In genomic region chr17:68103346-68103745, GRCm38 (mm10) we compare ENCODE assay signal across 13 mouse cellular contexts.
DNase-seq lines count a peak whose midpoint lies in the region; ATAC-seq and TF ChIP-seq lines count a peak whose summit lies in the region.
"Had no signal": no experiment of that assay in that cellular context is flagged by ENCODE, and none has a peak within 500 bp of the region (broad histone marks: within the 10 kb centered on the region; RNA-seq: fewer than 3 reads in every experiment).

No protein-coding gene starts in this region.

- TF ChIP-seq EP300 in stomach, postnatal 0 days (optimal IDR thresholded peaks at IDR 0.05), result no peak

- H3K27ac ChIP-seq in intestine, embryonic 16.5 days (ENCODE audit: low read length), result no peak overlapping the region; the same call in 1 of the 2 replicates
- H3K27ac ChIP-seq in lung, embryonic 15.5 days, result peak overlapping the region; percentile 58
- H3K27ac ChIP-seq in stomach, postnatal 0 days (replicated peaks), result no peak overlapping the region
- H3K27ac ChIP-seq: limb, embryonic 15.5 days; midbrain, embryonic 12.5 days; neural tube, embryonic 12.5 days had no signal

- no peak for TF ChIP-seq CTCF in stomach, postnatal 0 days (IDR thresholded peaks at IDR 0.05; ENCODE audit: low read depth)

- H3K9me3 ChIP-seq in intestine, embryonic 16.5 days (ENCODE audit: control insufficient read depth, low read length), result no peaks in the 10 kb centered on the region
- no peaks in the 10 kb centered on the region for H3K9me3 ChIP-seq in lung, embryonic 15.5 days
- no peaks in the 10 kb centered on the region for H3K9me3 ChIP-seq in stomach, postnatal 0 days (ENCODE audit: control insufficient read depth, low read length)
- H3K9me3 ChIP-seq: limb, embryonic 15.5 days; midbrain, embryonic 12.5 days; neural tube, embryonic 12.5 days had no signal

- DNase-seq in retina, postnatal 1 day, result peak; percentile 7
- no peak for DNase-seq in retina, embryonic 14.5 days (ENCODE audit: low spot score)
- peak; percentile 17 for DNase-seq in stomach, postnatal 0 days (ENCODE audit: low spot score)
- no peak for DNase-seq in right cerebral cortex, adult 2 months (ENCODE audit: low spot score in 2 of 2)
- no peak for DNase-seq in cerebellum, adult 11 months
- DNase-seq: embryo, embryonic 11 days; thymus, postnatal 25 days had no signal

- H3K4me3 ChIP-seq in intestine, embryonic 16.5 days (ENCODE audit: low read length), result no peak overlapping the region
- H3K4me3 ChIP-seq in lung, embryonic 15.5 days, result no peak overlapping the region
- no peak overlapping the region for H3K4me3 ChIP-seq in stomach, postnatal 0 days (ENCODE audit: low read depth, low read length)
- H3K4me3 ChIP-seq: limb, embryonic 15.5 days; midbrain, embryonic 12.5 days; neural tube, embryonic 12.5 days had no signal

- H3K36me3 ChIP-seq in intestine, embryonic 16.5 days (ENCODE audit: control insufficient read depth, insufficient read depth, low read length), result no peaks in the 10 kb centered on the region
- H3K36me3 ChIP-seq in lung, embryonic 15.5 days, result no peaks in the 10 kb centered on the region
- no peaks in the 10 kb centered on the region for H3K36me3 ChIP-seq in stomach, postnatal 0 days (ENCODE audit: control insufficient read depth, insufficient read depth, low read length)
- H3K36me3 ChIP-seq: limb, embryonic 15.5 days; midbrain, embryonic 12.5 days; neural tube, embryonic 12.5 days had no signal

- no peaks in the 10 kb centered on the region for H3K4me1 ChIP-seq in intestine, embryonic 16.5 days (ENCODE audit: control insufficient read depth, insufficient read depth, low read length)
- 0 out of 2 replicates have a peak, but pooled peaks cover 12% of the 10 kb centered on the region for H3K4me1 ChIP-seq in lung, embryonic 15.5 days
- no peaks in the 10 kb centered on the region for H3K4me1 ChIP-seq in stomach, postnatal 0 days (replicated peaks; ENCODE audit: control insufficient read depth, insufficient read depth)
- H3K4me1 ChIP-seq: limb, embryonic 15.5 days; midbrain, embryonic 12.5 days; neural tube, embryonic 12.5 days had no signal

- H3K4me2 ChIP-seq in intestine, embryonic 16.5 days (ENCODE audit: low read depth, low read length), result no peak overlapping the region
- H3K4me2 ChIP-seq in lung, embryonic 15.5 days, result no peak overlapping the region
- no peak overlapping the region for H3K4me2 ChIP-seq in stomach, postnatal 0 days (replicated peaks; ENCODE audit: low read depth)
- H3K4me2 ChIP-seq: limb, embryonic 15.5 days; midbrain, embryonic 12.5 days; neural tube, embryonic 12.5 days had no signal

- 43% methylated on average over 6 of the region's 6 CpGs for WGBS in intestine, embryonic 16.5 days
- WGBS in lung, embryonic 15.5 days, result 39% methylated on average over 6 of the region's 6 CpGs
- WGBS in stomach, postnatal 0 days, result 44% methylated on average over 6 of the region's 6 CpGs

- no peaks in the 10 kb centered on the region for H3K27me3 ChIP-seq in intestine, embryonic 16.5 days (replicated peaks; ENCODE audit: control insufficient read depth, insufficient read depth, low read length)
- no peaks in the 10 kb centered on the region for H3K27me3 ChIP-seq in lung, embryonic 15.5 days
- H3K27me3 ChIP-seq in stomach, postnatal 0 days (ENCODE audit: control insufficient read depth, insufficient read depth, low read length), result no peaks in the 10 kb centered on the region
- H3K27me3 ChIP-seq: limb, embryonic 15.5 days; midbrain, embryonic 12.5 days; neural tube, embryonic 12.5 days had no signal

- H3K9ac ChIP-seq in intestine, embryonic 16.5 days (ENCODE audit: low read depth, low read length), result no peak overlapping the region
- no peak overlapping the region for H3K9ac ChIP-seq in lung, embryonic 15.5 days
- H3K9ac ChIP-seq in stomach, postnatal 0 days (ENCODE audit: low read length), result no peak overlapping the region
- H3K9ac ChIP-seq: limb, embryonic 15.5 days; midbrain, embryonic 12.5 days; neural tube, embryonic 12.5 days had no signal

- peak; percentile 91 for ATAC-seq in intestine, embryonic 16.5 days
- peak; percentile 92 for ATAC-seq in lung, embryonic 15.5 days (ENCODE audit: borderline replicate concordance, extremely low read depth, low FRiP score, low TSS enrichment)
- ATAC-seq in stomach, postnatal 0 days (ENCODE audit: low FRiP score, low TSS enrichment), result peak; percentile 35; the same call in 1 of the 2 replicates
- ATAC-seq: forebrain, embryonic 14.5 days had no signal

Comparison
In these comparisons a context has a peak if more than half of its experiments do, and no peak if none do; other contexts are left out.
1. DNase-seq: peak in retina, postnatal 1 day (single experiment) and stomach, postnatal 0 days (single experiment); none in retina, embryonic 14.5 days (single experiment), right cerebral cortex, adult 2 months (0 of 2) and cerebellum, adult 11 months (single experiment).
2. ATAC-seq: peak in every context shown above with its lines; median percentile 92 in lung, embryonic 15.5 days; 91 in intestine, embryonic 16.5 days; 35 in stomach, postnatal 0 days.